Mouse (Mus musculus) hindbrain, postnatal 0 days (tissue): ENCODE results near the gene 1700003F12Rik. TPM values are rescaled to one million over a fixed set of nuclear protein-coding genes. Genes with fewer than 3 reads are reported as not detected.

Source experiments
- ATAC-seq: fragments of 200-750 bp; cut with Nextera tagmentation; 2 replicates; pipeline ENCODE4 v1.8.0; 2017; ENCODE audit warnings: mild to moderate bottlenecking, moderate TSS enrichment, moderate library complexity
- DNase-seq: peaks from one replicate; pipeline ENCODE4 v3.0.0-alpha.2; 2015; ENCODE audit warnings: low spot score
- H3K27ac ChIP-seq: fragments of 300-500 bp; sonication (generic); 2 replicates; pipeline ENCODE4 v1.5.1; 2014; ENCODE audit warnings: mild to moderate bottlenecking
- H3K27me3 ChIP-seq: fragments of 300-500 bp; sonication (generic); 2 replicates; pipeline ENCODE4 v1.6.1; 2014; ENCODE audit warnings: low read length, mixed read lengths; ENCODE audit not compliant: insufficient read depth
- H3K36me3 ChIP-seq: fragments of 300-500 bp; sonication (generic); 2 replicates; pipeline ENCODE4 v1.6.1; 2014; ENCODE audit warnings: low read length, mixed read lengths; ENCODE audit not compliant: insufficient read depth
- H3K4me1 ChIP-seq: fragments of 300-500 bp; sonication (generic); 2 replicates; pipeline ENCODE4 v1.6.1; 2014; ENCODE audit warnings: antibody characterized with exemption, low read length, mixed read lengths; ENCODE audit not compliant: insufficient read depth
- H3K4me2 ChIP-seq: fragments of 300-500 bp; sonication (generic); 2 replicates; pipeline ENCODE4 v1.6.1; 2014; ENCODE audit warnings: low read depth, mild to moderate bottlenecking, low read length, moderate library complexity, mixed read lengths
- H3K4me3 ChIP-seq: fragments of 300-500 bp; sonication (generic); 2 replicates; pipeline ENCODE4 v1.5.1; 2014; ENCODE audit warnings: low read length
- H3K9ac ChIP-seq: fragments of 300-500 bp; sonication (generic); replicated peaks from 2 replicates; pipeline ENCODE4 v1.6.1; 2014; ENCODE audit warnings: mild to moderate bottlenecking, low read length, moderate library complexity, mixed read lengths
- H3K9me3 ChIP-seq: fragments of 300-500 bp; sonication (generic); 2 replicates; pipeline ENCODE4 v1.6.1; 2016; ENCODE audit warnings: low read length, mixed read lengths
- CTCF ChIP-seq: IDR thresholded peaks from 2 replicates; pipeline ENCODE4 v1.5.1; 2016; ENCODE audit warnings: antibody characterized with exemption, control low read depth, low read depth
- WGBS: fragments of 180-500 bp; shearing (Covaris S2); extraction: QIAGEN DNeasy Blood & Tissue Kit; methylation state at CpG from one replicate; pipeline ENCODE4 v1.1.7; 2014; 5-methylcytosine and 5-hydroxymethylcytosine counted together
- polyA plus RNA-seq: library from polyadenylated mRNA; unstranded; fragments of >200 nt; fragmentation: Nextera tagmentation; extraction: Ambion mirVana; gene quantifications from 2 replicates; pipeline ENCODE4 v1.2.1, GENCODE M21; 2015
- total RNA-seq: library from RNA; depleted of rRNA; stranded (reverse); fragments of >200 nt; gene quantifications from 2 replicates; pipeline ENCODE4 v1.2.3, GENCODE M21; 2014

The 1700003F12Rik gene
- total and polyA plus RNA-seq, 2 experiments from 2014 or later = 1.9 to 4.0 TPM

- no peak overlapping the region for H3K27ac ChIP-seq
- H3K27me3 ChIP-seq = no peaks in the 10 kb centered on the region
- no peak overlapping the region for H3K4me3 ChIP-seq
- no peaks in the 10 kb centered on the region for H3K4me1 ChIP-seq
- 87% methylated on average over 4 of the region's 4 CpGs for WGBS
- no peak overlapping the region for H3K9ac ChIP-seq
- DNase-seq (no peak), ATAC-seq (no peak)
- H3K36me3 ChIP-seq = peaks cover 17% of the 10 kb centered on the region
- no peaks in the 10 kb centered on the region for H3K9me3 ChIP-seq
- no peak overlapping the region for H3K4me2 ChIP-seq
- no peak for TF ChIP-seq CTCF
These were observed 38.4 kb upstream of the 1700003F12Rik start for GRCm38 (mm10) chr2:154508450-154508849.

DNA sequence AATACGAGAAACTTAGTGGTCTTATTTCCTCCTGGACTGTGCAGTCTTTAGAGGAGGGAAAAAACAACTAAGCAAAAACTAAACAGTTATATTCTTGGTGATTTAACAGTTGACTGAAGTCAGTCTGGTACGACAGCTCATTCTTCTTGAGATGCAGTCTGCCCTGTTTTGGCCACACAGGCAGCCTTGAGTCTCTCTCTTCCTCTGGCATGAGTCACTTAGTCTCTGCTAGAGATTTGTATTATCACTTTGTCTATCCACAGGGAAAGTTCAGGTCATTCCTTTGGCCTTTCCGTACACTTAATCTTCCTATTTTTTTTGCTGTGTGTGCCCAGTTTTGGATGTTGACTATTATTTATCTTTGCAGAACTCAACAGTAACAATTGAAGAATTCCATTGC, 36.7 kb upstream of the 1700003F12Rik start:
- no peak for ATAC-seq
- H3K9me3 ChIP-seq = no peaks in the 10 kb centered on the region
- no peak overlapping the region for H3K4me2 ChIP-seq
- no peaks in the 10 kb centered on the region for H3K27me3 ChIP-seq
- peaks cover 17% of the 10 kb centered on the region for H3K36me3 ChIP-seq
- no peaks in the 10 kb centered on the region for H3K4me1 ChIP-seq
- no peak overlapping the region for H3K9ac ChIP-seq
- no peak for DNase-seq
- no peak overlapping the region for H3K4me3 ChIP-seq
- no peak overlapping the region for H3K27ac ChIP-seq
- TF ChIP-seq CTCF = no peak
- WGBS = 92% methylated on average over 3 of the region's 3 CpGs

- H3K4me1 ChIP-seq = no peaks in the 10 kb centered on the region
- no peak for ATAC-seq
- no peak for DNase-seq
- no peaks in the 10 kb centered on the region for H3K9me3 ChIP-seq
- no peak overlapping the region for H3K27ac ChIP-seq
- peaks cover 10% of the 10 kb centered on the region; the same call in 1 of the 2 replicates for H3K36me3 ChIP-seq
- H3K4me2 ChIP-seq = no peak overlapping the region
- 90% methylated on average over 3 of the region's 3 CpGs for WGBS
- TF ChIP-seq CTCF = no peak
- H3K4me3 ChIP-seq = no peak overlapping the region
- no peaks in the 10 kb centered on the region for H3K27me3 ChIP-seq
- no peak overlapping the region for H3K9ac ChIP-seq
These were observed 29.9 kb upstream of the 1700003F12Rik start for GRCm38 (mm10) chr2:154516944-154517343.

GRCm38 (mm10) chr2:154517424-154517823, 29.5 kb upstream of the 1700003F12Rik start:
- no peaks in the 10 kb centered on the region for H3K27me3 ChIP-seq
- H3K4me1 ChIP-seq = no peaks in the 10 kb centered on the region
- H3K4me2 ChIP-seq = no peak overlapping the region
- H3K36me3 ChIP-seq = peaks cover 9% of the 10 kb centered on the region; the same call in 1 of the 2 replicates
- no peaks in the 10 kb centered on the region for H3K9me3 ChIP-seq
- ATAC-seq (no peak), DNase-seq (no peak)
- TF ChIP-seq CTCF = no peak
- no peak overlapping the region for H3K4me3 ChIP-seq
- no peak overlapping the region for H3K9ac ChIP-seq
- WGBS = 97% methylated on average over 5 of the region's 5 CpGs
- H3K27ac ChIP-seq = no peak overlapping the region

DNA sequence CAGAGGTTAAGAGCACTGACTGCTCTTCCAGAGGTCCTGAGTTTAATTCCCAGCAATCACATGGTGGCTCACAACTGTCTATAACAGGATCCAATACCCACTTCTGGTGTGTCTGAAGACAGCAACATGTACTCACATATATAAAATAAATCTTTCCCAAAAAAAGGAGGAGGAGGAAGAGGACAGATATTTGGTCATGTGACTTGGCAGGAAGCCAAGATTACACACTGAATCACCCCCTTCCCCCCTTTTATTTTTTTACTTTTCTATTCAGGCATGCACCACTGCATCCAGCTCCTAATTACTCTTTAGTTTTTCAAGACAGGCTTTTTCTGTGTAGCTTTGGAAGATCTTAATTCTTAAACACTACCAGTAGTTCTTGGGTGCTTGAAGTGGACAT, 25.4 kb upstream of the 1700003F12Rik start:
- Histone ChIP-seq H3K4me2 (no peak overlapping the region), H3K27ac (no peak overlapping the region), H3K4me3 (no peak overlapping the region), H3K4me1 (no peaks in the 10 kb centered on the region), H3K9ac (no peak overlapping the region), H3K36me3 (peaks cover 18% of the 10 kb centered on the region), H3K27me3 (no peaks in the 10 kb centered on the region), H3K9me3 (no peaks in the 10 kb centered on the region)
- ATAC-seq (no peak), DNase-seq (no peak)
- TF ChIP-seq CTCF = no peak

DNA sequence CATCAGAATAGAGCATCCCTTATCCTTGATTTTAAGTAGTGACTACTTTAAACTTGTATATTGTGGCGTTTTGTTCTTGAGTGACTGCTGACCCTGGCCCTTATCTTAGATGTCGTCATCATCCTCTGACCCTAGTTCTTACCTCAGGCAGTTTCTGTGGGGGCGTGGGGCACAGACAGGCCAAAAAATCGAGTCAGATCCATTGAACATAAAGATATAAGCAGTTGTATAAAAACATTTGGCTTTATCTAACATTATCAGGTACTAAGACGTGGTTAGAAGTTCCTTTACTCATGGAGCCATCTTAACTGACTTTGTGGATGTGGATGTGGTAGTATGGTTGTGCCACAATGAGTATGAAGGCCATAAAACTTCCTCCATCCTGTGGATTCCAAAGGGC, 24.6 kb upstream of the 1700003F12Rik start:
- 97% methylated on average over 5 of the region's 5 CpGs for WGBS
- Histone ChIP-seq H3K36me3 (peaks cover 21% of the 10 kb centered on the region), H3K9me3 (no peaks in the 10 kb centered on the region), H3K9ac (no peak overlapping the region), H3K4me1 (no peaks in the 10 kb centered on the region), H3K27ac (no peak overlapping the region), H3K27me3 (no peaks in the 10 kb centered on the region), H3K4me3 (no peak overlapping the region), H3K4me2 (no peak overlapping the region)
- TF ChIP-seq CTCF = no peak
- DNase-seq (no peak), ATAC-seq (no peak)

DNA sequence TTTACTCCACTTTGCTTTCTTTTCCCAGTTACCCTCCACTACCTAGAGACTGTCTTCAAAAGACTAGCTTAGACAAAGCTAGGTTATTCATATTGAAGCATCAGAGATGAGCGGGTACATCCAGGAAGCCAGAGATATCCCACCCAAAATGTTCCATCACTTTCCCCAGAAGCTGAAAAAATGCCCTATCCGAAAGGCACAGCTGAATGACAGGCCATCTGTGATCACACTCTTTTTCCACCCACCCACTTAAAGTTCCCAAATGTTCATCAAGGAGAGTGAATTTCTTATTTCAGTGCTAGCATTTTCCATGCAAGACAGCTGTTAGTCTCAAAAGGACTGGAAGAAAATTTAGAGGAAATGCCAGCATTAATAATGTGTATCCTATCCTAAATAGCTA, 21.6 kb upstream of the 1700003F12Rik start:
- Histone ChIP-seq H3K27ac (no peak overlapping the region), H3K4me3 (no peak overlapping the region), H3K9ac (no peak overlapping the region), H3K9me3 (no peaks in the 10 kb centered on the region), H3K4me1 (no peaks in the 10 kb centered on the region), H3K27me3 (no peaks in the 10 kb centered on the region), H3K36me3 (peaks cover 24% of the 10 kb centered on the region), H3K4me2 (no peak overlapping the region)
- 95% methylated on average over 2 of the region's 2 CpGs for WGBS
- ATAC-seq (no peak), DNase-seq (no peak)
- TF ChIP-seq CTCF = no peak

- H3K9ac ChIP-seq = no peak overlapping the region
- ATAC-seq (no peak), DNase-seq (no peak)
- H3K4me1 ChIP-seq = no peaks in the 10 kb centered on the region
- no peak overlapping the region for H3K4me2 ChIP-seq
- no peaks in the 10 kb centered on the region for H3K9me3 ChIP-seq
- peaks cover 28% of the 10 kb centered on the region for H3K36me3 ChIP-seq
- no peaks in the 10 kb centered on the region for H3K27me3 ChIP-seq
- no peak overlapping the region for H3K4me3 ChIP-seq
- WGBS = 56% methylated on average over 3 of the region's 3 CpGs
- no peak for TF ChIP-seq CTCF
- H3K27ac ChIP-seq = peak overlapping the region; percentile 45
These were observed 20.4 kb upstream of the 1700003F12Rik start for GRCm38 (mm10) chr2:154526531-154526930.
